Mouse (Mus musculus): ENCODE measurements around the gene Vwa8.

Gene Vwa8

GRCm38 (mm10) chr14:79144278-79145224 lies 295.7 kb downstream of the Vwa8 start:
- no peak for DNase-seq (ENCODE audit: low spot score)

DNA sequence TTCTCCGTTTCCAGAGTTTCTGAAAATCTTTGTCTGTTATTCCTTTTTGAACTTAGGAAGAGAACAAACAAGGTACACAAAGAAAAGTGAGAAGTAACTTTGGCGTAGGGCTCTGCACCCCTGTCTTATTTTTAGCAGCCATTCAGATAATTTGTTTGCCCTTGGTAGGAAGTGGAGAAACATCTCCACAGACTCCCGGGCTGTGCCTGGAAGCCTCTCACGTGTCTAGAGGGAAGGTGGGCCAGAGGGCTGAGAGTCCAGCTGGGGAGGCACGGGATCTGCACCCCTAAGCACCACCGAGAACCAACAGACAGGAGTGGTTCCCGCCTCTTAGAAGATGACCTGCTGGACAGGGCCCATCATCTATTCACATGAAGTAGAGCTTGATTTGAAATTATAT lies 302.9 kb downstream of the Vwa8 start:
- no peak for DNase-seq (ENCODE audit: low spot score)

GRCm38 (mm10) chr14:79153896-79154295 lies 305.0 kb downstream of the Vwa8 start:
- DNase-seq (ENCODE audit: low spot score) = no peak

DNA sequence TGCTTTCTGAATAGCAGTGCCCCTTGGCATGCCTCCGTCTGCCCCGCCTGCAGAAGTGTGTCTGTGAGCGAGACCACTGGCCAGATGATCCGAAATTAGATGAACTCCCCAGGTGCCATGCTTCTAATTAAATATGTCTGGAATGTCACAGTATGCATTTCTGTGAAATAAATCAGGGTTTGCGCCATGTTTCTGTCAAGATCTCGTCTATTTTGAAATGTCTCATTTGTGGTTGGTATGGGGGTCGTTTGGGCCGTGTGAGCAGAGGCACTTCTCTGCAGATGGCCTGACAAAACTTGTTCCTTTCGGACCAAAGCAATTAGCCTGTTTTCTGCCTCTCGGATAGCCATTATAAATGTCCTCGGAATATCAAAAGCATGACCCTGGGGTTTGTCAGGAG lies 306.1 kb downstream of the Vwa8 start:
- DNase-seq (ENCODE audit: low spot score) = peak; percentile 18

DNA sequence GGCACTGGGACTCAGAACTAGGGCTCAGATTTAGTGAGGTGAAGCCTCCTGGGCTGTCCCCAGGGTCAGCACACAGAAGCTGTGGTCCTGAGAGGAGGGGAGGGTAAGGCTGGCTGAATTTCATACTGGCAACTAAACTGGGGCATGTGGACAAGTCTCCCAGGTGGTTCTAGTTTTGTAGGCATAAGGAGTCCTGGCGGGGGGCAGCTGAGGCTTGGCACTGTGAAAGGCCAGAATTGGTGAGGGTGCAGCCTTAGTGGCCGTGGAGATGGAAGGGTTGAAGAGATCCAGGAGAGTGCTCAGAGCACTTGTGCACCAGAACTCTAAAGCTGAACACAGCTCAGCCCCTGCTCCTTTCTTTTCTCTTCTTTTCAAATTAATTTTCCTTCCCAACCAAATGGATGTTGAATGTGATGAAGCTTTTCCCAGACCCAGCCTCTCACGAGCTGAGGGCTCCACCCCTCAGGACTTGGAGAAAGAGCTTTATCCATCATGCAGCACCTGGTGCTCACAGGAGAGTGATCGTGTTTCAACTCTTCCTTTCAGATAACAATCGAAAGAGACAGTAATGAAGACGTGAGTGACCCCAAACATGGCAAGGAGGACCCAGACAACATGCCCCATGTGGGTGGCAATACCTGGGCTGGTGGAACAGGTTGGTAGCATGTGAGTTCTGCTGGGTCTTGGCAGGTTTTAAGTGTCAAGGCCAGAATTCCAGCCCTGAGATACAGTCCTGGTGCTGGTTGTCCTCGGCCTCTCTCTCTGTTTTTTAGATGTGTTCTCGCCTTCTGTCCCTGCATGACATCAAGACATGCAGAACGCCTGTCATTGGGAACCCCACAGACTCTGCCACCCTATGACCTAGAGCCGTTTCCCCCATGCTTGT lies 307.9 kb downstream of the Vwa8 start:
- DNase-seq (ENCODE audit: low spot score) = no peak

GRCm38 (mm10) chr14:79157451-79158218 lies 308.8 kb downstream of the Vwa8 start:
- DNase-seq (ENCODE audit: low spot score) = no peak

- no peak for DNase-seq (ENCODE audit: low spot score)
These were observed 309.3 kb downstream of the Vwa8 start for GRCm38 (mm10) chr14:79158219-79158521.

GRCm38 (mm10) chr14:79158673-79159200 lies 309.9 kb downstream of the Vwa8 start:
- no peak for DNase-seq (ENCODE audit: low spot score)

- no peak for DNase-seq (ENCODE audit: low spot score)
These were observed 310.6 kb downstream of the Vwa8 start for GRCm38 (mm10) chr14:79159451-79159850.

- DNase-seq (ENCODE audit: low spot score) = no peak
These were observed 311.6 kb downstream of the Vwa8 start for GRCm38 (mm10) chr14:79160486-79160885.

DNA sequence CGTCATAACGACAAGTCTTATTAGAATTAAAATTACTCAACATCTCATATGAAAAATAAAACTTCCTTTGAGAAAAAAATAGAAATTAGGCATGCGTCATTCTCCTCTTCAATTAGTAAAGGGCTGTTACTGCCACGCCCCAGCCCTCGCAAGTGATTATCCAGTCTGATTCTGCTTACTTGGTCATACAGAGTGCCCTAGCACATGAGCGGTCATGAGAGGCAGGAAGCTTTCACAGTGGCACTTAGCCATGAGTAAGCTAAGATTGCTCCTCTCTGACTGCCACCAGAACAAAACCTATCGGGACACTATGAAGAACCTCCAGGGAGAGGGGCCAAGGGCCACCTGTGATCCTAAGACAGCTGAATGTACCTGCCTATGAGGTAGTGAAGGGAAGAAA lies 312.1 kb downstream of the Vwa8 start:
- no peak for DNase-seq (ENCODE audit: low spot score)

- no peak for DNase-seq (ENCODE audit: low spot score)
These were observed 312.9 kb downstream of the Vwa8 start for GRCm38 (mm10) chr14:79161741-79162140.

DNA sequence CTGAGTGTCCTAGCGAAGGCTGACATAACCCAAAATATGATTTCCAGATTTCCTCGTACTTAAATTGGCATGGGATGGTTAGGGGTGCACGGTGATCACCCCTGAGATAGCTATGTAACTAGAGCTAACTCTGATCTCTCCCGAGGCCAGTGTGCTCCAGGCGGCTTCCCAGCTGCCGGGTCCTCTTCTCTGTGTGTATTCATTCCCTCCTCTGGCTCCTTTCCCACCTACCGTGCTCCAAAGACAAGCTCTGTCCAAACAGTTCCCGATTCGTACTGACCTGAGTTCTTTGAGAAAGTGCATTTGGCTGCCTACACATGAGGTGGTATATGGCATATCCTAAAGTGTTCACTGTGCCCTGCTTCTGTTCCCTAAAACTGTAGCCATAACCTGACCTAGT lies 313.8 kb downstream of the Vwa8 start:
- DNase-seq (ENCODE audit: low spot score) = no peak

DNA sequence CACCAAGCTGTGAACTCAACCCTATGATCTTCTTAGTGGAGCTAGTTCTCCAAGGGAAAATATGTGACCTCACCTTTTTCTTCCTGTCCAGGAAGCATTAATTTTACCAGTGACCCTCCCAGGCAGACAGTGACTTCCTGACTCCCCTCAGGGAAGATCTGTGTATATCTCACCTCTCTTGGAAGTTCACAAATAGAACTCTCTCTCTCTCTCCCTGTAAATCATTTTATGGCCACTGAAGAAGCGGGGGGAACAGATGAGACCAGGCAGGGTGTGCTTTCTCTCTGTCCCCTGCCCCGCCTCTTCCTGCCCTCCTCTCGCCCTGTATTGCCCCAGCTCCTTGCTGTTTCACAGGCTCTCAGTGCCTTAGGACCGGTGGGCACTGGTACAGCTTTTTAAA lies 315.5 kb downstream of the Vwa8 start:
- DNase-seq (ENCODE audit: low spot score) = no peak

DNA sequence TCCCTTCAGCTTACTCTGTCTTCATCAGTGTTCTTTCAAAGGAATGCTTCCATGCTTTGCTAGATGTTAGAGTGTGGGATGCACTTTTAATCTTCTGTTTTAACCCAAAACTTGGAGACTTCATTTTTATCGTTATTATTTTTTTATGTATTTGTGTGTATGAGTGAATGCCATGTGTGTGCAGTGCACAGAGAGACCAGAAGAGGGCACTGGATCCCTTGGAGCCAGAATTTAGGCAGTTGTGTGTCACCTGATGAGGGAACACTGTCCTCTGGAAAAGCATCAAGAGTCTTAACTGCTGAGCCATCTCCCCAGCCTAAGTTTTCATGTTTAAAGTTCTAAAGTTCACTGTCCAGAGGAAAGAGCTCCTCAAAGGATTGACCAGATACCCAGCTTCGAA lies 316.1 kb downstream of the Vwa8 start:
- DNase-seq (ENCODE audit: low spot score) = no peak

GRCm38 (mm10) chr14:79174526-79174925 lies 325.7 kb downstream of the Vwa8 start:
- DNase-seq (ENCODE audit: low spot score) = no peak

DNA sequence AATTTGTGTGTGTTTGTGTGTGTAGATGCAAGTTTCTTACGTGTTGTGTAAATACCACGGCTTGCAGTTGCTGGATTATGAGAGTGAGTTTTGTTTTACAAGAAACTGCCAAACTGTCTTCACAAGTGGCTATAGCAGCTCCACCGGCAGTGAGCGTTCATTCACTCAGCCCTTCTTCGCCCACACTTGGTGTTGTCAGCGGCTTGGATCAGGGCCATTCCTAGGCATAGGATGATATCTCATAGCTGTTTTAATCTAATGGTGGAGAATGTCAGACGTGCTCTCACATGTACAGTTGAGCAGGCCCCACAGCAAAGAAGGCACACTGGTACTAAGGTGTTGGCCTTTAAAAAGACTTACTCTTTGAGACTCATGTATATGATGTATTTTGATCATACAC lies 328.9 kb downstream of the Vwa8 start:
- DNase-seq (ENCODE audit: low spot score) = no peak

- DNase-seq (ENCODE audit: low spot score) = no peak
These were observed 329.4 kb downstream of the Vwa8 start for GRCm38 (mm10) chr14:79178247-79178646.

DNA sequence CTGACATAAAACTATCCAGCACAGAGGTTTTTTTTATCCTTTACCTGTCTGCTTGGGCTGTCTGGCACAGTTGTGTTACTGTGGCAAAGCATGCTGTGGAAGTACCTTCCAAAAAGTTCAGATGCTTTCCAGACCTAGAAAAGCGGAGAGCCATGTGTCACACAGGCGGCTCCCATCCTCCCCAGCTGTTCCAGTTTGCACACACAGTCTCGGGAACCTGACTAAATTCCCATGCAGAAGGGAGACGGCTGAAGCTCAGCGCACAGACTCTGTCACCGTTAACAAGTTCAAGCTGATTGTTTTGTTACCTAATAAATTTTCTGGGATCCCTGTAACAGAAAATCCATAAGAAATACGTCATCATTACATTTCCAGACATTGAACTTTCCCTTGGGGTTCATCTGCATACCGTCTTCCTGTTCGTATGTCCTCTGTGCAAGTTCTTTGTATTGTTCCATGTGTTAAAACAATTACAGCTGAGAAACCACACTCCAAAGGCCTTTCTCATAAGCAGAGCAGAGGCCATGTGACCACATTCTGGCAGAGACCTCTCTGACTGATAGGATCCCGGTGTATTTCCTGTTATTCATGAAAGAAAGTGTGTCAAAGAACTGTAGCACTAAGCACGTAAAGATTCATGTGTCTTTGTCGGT lies 331.4 kb downstream of the Vwa8 start:
- DNase-seq (ENCODE audit: low spot score) = no peak

GRCm38 (mm10) chr14:79181748-79182147 lies 332.9 kb downstream of the Vwa8 start:
- DNase-seq (ENCODE audit: low spot score) = no peak

- no peak for DNase-seq (ENCODE audit: low spot score)
These were observed 333.9 kb downstream of the Vwa8 start for GRCm38 (mm10) chr14:79182801-79183200.

DNA sequence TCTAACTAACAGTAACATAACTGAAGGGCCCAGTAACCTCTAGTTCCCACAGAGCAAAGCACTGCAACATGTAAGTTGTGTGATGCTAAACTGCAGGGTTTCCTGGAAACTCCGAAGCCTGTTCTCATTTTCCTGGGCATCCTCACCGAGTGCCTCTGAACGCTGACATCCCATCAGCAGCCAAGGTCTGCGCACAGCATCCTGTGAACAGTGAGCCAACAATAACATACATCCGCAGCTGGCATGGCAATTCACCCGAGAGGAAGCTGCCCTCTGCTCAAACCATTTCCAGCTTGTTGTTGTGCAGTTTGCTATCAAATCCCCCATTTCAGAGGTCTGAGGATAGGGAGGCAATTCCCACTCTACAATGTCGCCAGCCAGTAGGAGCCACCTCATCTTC lies 334.4 kb downstream of the Vwa8 start:
- no peak for DNase-seq (ENCODE audit: low spot score)

Measured in MN1 (cell line).